Mouse (Mus musculus): ENCODE measurements around the gene Foxf1.
A peak's percentile ranks its signal among the peaks of the same experiment; 100 is the strongest.

Gene Foxf1

DNA sequence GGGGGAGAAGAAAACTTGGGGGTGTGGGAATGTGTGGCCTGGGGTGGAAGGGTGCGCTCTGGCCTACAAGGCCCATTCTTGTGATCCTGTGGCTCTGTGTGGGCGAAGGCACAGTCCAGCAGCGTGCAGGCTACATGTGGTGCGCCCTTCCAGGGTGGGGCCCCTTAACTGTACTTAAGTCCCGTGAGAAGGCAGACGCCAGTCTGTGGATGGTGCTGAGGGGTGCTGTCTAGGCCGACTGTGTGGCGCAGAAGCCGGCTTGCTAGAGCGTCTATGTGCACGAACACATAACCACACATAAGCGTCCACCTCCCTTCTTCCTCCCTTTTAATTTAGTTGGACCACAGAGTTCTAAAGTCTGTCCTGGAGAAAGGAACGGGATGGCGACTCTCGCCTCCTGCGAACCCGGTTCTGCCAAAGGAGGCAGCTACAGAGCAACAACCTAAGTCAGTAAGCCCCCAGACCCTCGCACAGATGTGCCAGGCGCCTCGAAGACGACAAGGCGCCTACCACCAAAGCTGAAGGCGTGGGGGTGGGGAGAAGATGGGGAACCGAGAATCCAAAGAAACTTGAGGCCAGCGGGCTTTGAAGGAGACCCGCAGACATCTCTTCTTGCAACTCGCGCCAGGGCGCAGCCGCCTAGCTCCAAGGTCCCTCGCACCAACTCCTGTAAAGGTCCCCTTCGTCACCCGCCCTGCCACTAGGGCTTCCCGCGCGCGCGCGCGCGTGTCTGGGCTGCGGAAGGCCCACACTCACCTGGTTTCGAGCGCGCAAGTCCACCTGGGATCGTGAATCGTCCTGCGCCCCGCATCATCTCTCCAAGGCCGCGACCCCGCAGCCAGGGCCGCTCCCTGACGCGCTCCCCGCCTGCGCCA, 1.7 kb upstream of the Foxf1 start:
- DNase-seq (ENCODE audit: low read depth, low spot score) = no peak

DNA sequence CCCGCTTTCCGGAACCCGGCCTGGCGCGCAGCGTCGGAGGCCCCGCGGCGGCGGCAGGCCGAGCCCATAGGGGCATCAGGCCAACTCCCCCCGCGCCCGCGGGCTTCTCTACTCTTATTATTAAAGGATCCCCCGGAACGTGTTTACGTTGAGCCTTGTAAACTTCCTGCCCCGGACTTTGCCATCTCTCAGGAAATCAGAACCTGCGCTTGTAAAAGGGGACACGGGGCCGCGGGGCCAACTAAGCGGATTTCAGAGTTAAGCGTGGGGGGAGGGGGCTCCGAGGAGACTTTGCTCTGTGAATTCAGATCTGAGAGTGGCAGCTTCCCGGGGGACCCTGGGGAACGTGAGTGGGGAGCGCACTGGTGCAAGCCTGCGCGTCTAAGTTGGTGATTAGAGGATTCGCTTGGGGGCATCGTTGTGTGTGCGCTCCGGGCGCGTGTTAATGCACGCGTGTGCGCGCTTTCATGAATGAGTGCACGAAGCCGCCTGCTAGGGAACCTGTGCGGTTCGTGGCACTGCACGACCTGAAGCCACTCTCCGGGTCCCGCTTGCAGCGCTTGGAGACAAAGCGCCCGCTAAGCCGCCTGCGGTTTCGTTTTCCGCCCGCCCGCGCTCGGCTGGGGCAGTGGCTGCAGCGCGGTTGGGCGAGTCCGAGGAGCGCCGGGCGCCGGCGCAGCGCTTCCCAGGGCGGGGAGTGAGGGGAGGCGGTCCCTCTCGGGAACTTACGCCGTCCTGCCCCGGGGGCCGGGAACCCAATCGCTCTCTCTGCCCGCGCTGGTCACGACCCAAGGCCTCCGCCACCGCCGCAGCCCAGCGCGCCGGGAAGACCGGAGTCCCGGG, 872 bp upstream of the Foxf1 start:
- DNase-seq (ENCODE audit: low read depth, low spot score) = peak; percentile 12

DNA sequence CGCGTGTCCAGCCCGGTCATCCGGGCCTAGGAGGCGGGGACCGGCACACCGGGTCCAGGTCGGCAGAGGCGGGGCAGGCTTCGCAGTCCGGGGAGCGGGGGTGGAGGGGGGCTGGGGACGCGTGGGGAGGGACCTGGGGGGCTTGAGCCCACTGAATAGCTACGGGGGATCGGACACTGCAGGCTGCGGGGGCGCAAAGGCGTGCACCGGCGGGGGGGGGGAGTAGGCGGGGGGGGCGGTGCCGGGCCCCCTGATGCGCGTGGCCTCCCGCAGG, 313 bp upstream of the Foxf1 start:
- no peak for DNase-seq (ENCODE audit: low read depth, low spot score)

DNA sequence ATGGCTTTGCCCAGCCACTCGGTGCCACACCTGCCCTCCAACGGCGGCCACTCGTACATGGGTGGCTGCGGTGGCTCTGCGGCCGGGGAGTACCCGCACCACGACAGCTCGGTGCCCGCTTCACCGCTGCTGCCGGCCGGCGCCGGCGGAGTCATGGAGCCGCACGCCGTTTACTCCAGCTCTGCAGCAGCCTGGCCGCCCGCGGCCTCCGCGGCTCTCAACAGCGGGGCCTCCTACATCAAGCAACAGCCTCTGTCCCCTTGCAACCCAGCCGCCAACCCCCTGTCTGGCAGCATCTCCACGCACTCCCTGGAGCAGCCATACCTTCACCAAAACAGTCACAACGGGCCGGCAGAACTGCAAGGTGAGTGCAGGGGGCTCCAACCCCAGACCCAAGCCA, 825 bp downstream of the Foxf1 start:
- no peak for DNase-seq (ENCODE audit: low read depth, low spot score)

DNA sequence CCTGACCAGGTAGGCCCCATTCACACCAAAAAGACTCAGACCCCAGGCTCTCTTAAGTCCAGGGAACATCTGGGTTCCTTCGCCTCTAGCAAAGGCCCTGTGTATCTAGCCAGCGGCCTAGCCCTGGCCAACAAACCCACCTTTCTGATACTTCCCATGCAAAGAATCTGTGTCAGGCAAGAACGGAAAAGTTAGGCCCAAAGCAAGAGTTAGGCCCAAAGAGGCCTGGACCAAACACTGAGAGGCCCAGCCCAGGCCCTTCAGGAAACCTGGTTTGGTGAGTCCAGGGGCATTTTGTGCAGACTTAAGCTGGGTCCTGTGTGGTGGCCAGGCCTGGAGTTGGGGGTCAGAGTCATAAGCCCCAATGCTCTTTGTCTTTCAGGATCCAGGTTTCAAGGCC, 1.4 kb downstream of the Foxf1 start:
- no peak for DNase-seq (ENCODE audit: low read depth, low spot score)

DNA sequence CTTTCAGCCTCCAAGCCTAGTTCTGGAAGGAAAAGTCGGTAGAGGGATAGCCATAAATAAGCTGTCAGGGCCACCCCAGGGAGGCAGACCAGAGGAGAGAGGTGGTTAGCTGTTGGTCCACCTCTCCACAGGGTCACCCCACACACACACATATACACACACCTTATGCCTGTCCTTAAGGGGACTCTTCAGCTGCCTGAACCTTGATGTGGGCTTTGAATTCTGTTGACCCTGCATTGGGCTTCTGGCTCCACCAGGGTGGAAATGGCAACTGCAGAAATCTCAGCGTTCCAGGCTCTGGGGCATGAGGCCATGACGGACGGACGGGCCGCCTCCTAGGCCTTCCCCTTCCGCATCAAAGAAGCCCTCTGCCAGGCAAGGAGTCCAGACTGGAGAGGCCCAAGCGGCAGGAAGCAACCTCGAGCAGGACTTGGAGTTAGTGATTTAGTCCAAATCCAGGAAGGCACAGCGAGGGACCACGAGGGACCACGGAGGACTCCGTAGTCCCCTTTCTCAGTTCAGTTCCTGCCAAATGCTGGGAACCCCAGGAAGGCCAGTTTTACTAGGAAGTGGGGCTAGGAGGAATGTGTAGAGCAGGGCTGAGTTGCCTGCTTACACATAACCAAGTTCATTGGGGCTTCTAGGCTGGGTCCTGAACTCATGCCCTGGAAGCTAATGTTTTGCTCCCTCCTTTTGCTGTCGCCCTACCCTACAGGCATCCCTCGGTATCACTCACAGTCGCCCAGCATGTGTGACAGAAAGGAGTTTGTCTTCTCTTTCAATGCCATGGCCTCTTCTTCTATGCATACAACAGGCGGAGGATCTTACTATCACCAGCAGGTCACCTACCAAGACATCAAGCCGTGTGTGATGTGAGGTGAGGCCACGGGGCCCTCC, 2.1 kb downstream of the Foxf1 start:
- DNase-seq (ENCODE audit: low read depth, low spot score) = no peak

DNA sequence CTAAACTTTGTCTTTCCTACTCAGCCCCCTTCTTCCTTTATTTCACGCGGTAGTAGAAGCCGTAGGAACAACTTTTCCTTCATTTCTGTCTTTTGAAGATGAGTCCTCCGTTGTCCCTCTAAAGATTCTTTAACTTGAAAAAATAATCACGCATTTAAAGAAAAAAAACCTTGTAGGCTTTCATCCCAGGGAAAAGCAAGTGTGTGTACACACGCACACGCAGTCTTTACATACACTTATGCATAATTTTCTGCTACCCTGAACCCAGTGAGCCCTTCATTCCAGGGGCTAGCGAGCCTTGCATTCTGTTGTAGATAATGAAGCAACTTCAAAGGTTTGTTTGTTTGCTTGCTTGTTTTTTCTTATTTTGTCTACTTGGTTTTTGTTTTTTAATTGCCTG, 4.1 kb downstream of the Foxf1 start:
- DNase-seq (ENCODE audit: low read depth, low spot score) = no peak

DNA sequence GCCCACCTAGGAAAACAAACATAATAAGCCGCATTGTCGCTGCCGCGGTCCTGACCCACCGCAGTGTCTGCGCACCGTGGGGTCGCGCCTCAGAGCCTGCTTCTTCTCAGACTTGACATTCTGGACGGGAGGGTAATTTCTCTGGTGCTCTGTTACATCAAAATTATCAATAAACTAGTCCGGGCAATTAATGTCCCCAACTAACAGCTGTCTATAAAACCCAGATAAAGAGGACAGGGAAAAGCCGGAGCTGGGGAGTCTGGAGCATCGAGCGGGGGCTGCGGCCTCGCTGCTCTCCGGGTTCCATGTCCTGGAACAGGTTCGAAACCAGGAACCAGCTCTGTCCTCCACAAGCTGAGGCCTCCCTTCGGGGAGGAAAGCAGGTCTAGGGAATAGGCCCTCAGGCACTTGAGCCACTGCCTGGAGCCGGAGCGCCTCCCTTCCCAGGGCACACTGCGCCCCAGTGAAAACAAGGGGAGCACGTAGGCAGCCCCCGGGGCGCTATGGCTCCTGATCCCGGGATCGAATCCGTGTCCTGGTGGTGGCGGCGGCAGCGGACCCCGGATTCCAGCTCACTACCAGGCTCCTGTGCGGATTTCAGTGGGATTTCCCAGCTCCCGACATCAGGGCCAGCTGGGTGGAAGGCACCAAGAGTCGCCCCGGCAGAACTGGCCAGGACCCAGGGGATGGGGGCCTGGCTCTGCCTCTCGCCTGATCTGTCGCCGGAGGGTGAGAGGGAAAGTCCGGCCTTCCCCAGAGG, 4.9 kb downstream of the Foxf1 start:
- DNase-seq (ENCODE audit: low read depth, low spot score) = no peak

DNA sequence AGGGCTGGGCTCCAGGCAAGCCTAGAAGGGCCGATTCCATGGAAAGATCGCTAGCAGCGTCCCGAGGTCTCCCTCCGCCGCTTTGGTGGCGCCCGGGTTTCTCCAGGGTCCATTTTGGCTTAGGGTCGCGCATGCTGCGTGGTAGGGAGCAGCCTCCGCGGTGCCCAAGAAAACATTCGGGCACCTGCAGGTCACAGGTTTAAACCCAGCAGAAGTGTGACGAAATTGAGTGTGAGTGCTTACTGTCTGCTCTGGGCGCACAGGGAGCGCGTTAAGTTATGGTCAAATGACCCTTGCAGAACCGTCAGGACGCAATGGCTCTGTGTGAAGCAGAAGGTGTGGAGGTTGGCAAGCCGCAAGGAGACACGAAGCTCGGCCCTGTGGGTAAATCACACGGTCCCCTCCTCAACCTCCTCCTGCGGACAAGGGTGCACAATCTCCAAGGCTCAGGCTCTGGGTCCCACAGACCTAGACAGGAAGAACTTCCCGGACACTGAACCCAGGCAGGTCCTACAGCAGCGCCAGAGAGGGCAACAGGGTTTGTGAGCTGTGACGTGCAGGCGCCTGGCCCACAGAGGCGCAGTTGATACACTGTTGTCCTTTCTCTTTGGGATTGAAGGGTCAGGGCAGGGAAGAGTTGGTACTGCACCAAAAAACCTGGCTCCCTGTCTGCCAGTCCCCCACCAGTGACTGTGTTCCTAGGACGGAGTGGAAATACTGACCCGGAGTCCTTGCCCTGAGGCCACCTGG, 5.6 kb downstream of the Foxf1 start:
- no peak for DNase-seq (ENCODE audit: low read depth, low spot score)

DNA sequence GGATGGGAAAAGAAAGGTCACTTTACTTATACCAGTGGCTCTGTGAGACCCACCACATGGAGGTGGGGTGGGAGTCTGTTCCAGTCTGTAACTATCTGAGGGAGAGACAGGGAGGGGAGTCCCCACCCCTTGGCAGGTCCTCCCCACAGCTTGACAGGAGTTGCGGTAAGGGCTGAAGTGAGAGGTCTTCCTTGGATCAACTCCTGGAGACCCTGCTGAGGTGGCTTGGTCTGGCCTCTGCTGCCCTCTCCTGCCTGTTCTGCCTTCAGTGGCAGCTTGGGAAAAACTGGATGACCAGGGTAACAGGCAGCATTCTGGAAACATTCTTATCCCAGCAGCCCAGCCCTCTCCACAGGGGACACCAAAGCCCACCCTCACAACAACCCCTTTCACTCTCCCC, 6.5 kb downstream of the Foxf1 start:
- no peak for DNase-seq (ENCODE audit: low read depth, low spot score)

DNA sequence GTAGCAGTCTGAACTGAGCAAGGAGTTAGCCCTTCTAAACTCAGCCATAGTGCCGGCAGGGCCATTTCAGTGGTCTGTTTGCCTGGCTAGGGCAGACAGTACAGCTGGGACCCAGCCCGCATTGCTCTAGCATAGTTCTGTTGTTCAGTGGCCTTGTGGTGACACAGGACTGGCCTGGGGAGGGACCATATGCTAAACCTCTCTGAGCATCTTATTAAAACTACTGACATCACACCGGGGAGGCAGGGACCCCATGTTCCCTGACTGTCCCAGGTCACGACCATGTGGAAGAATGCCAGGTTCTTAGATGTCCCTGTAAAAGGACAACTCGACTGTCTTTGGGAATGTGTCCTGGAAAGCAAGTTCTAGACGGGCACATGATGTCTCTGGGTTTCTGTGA, 8.0 kb downstream of the Foxf1 start:
- no peak for DNase-seq (ENCODE audit: low read depth, low spot score)

DNA sequence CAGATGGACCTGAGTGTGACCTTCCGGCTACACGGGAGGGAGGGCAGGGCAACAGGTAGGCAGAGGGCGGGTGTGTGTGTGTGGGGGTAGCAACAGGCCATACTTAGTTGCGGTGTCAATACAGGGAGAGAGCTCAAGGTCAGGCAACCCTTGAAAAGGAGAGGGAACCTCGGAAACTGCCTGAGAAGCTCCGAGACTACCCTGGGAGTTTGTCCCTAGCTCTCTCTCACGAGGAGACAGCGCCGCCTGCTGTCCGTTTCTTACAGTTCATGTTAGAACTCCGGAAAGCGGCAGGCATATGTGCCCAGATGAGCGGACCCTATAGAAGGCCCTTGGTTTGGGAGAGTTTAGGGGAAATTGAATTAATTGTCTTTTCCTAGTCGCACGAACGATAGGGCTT, 8.4 kb downstream of the Foxf1 start:
- peak; percentile 82 for DNase-seq (ENCODE audit: low read depth, low spot score)

DNA sequence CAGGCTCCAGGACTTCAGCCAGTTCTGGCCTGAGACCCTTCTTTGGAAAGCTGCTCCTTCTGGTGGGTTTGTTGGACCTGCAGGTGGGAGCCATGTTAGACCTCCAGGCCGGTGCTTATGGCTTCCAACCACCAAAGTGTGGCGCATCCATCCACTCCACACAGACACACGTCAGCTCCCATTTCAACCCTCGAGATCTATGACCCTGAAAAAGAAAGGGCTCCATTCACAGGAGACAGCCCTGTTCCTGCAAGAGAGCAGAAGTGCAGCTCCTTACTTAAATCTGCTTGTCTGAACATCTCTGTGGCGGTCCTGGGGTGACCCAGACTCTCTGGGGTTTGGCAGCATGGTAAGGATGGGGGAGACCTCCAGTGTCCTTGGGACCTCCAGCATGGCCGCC, 9.3 kb downstream of the Foxf1 start:
- DNase-seq (ENCODE audit: low read depth, low spot score) = no peak

DNA sequence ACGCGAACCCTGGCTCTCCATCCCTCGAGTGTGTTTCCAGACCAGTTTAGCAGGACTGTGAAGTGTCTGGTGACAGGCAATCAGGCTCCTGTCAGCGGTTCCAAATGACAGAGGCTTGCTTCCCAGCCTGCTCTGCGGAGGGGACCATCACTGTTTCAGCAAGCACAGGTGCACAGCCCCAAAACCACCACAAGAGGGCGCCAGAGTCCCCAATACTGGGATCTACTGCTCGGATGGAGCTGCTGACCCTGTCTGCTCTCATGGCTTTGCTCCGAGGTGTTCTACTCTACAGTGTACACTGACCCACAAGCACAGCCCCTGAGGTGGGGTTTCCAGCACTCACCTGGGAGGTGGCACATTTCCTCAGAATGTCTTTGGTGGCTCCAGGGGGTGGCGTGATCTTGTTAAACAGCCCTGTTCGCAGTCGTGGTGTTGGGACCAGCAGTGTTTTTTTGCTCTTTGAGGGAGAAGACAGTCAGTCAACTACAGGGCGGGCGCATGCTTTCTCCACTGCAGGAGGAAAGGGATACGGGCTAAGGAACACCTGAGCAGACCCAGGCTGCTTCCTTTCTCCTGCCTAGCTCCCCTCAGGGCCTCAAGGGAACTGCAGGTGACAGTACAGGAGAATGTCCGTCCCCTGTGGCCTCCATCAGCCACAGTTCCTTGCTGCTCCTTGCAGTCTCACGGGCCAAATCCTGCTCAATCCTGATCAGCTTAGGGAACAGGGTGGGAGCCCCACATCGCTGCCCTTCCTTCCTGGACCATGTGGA, 20.0 kb downstream of the Foxf1 start:
- DNase-seq (ENCODE audit: low read depth, low spot score) = peak; percentile 76

DNA sequence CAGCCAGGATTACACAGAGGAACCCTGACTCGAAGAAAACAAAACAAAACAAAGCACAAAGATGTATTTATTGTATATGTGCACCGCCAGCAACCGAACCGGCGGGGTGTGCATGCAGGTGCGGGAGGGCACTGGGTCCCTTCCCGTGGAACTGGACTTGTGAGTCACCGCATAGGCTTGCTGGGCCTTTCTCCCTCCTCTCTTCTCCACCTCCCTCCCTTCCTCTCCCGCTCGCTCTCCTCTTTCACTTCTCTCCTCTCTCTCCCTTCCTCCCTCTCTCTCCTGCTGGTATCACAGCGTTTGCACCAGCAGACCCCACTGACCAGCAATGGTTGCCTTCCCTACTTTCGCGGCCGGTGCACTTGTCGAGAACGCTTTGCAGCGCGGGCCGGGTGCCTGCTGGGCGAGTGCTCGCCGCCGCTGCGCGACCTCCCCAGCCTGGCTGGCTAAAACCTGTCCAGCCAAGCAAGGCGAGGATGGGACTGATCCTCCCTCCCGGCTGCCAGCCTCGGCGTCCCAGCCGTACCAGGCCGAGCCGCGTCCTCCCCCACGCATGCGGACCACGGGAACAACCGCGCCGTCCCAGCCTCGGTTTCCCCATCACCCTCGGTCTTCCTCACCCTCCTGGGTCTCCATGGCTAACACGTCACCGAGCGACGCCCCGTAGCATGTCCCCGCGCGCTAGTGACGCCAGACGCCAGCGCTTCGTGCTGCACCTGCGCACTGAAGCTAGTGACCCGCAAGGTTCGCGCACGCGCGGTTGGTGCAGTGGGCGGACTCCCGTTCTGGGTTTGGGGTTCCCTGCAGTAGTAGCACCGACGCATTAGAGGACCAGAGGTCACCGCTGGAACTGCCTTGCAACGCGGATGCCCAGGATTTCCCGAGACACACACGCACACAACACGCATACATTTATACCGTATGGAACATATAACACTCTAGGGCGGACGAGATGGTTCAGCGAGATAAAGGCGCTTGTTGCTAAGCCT, 23.8 kb downstream of the Foxf1 start, which contains the start of gene Mthfsd:
Gene Mthfsd, minus strand, starts transcription at position 725 of the 989 bp plus-strand sequence.
- peak; percentile 99 for DNase-seq (ENCODE audit: low read depth, low spot score)

DNA sequence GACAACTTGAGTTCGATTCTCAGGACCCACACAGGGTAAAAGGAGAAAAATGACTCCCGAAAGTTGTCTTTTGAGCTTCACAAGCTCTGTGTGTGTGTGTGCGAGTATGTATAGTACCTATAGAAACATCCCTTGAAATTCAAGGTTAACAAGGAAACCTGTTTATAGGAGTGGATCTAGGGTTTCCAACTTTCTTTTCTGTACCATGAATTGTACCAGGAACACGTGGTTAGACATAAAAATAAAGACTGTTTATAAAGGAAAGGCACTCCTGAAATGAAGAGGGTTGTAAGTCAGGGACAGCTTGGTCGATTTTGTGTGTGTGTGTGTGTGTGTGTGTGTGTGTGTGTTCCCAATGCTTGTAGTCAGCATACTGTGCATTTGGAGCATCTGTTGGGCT, 24.5 kb downstream of the Foxf1 start:
- no peak for DNase-seq (ENCODE audit: low read depth, low spot score)

DNA sequence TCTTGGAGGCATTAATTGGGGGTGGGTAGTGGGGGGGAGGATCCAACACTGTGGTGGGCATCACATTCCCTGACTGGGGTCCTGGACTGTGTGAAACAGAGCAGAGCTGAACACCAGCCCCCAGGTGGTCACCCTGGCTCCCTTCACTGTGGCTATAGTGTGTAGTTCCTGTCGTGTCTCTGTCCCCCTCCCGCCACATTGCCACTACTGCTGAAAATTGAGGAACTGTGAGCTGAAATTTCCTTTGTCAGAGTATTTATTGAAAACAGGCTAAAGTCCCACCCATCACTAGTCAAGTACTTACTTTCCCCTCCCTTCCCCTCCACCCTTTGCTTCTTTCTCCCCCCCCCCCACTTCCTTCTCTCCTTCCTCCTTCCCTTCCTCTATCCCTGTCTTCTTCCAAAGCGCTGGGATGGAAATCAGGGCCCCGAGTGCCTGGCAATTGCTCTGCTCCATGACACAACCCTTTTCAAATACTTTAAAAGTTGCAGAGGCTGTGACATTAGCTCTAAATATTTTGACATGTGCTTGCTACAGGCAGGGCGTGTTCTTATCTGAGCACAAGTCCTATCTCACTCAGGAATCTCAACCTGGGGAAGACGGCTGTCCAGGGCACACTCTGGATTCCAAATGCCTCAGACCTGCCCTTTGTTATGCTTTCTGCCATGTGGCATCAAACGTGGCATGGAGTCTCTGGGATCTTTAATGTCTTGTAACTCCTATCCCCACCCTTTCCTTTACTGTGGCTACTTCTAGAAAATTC, 27.1 kb downstream of the Foxf1 start:
- DNase-seq (ENCODE audit: low read depth, low spot score) = no peak

DNA sequence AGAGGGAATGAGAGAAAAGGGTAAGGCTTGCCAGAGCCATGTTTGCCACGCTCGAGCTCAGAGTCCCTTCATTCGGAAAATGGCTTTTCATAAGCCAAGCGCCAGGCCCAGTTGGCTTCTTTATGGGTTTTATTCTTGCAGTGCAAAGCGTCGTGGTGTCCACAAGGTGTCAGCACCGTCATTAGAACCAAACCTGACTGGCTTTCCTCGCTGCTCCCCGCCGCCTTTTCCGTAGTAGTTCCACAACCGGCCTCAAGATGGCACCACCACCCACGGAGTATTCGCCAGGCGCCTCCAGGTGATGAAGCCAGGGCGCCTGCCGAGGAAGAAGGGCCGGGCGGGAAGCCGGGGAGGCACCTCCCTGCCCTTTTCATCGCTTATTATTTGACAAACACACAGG, 29.1 kb downstream of the Foxf1 start:
- DNase-seq (ENCODE audit: low read depth, low spot score) = peak; percentile 95

Measured in brain, adult 2 months (tissue).